Comparison of ENCODE assay signal across 9 mouse cellular contexts in the genomic region with DNA sequence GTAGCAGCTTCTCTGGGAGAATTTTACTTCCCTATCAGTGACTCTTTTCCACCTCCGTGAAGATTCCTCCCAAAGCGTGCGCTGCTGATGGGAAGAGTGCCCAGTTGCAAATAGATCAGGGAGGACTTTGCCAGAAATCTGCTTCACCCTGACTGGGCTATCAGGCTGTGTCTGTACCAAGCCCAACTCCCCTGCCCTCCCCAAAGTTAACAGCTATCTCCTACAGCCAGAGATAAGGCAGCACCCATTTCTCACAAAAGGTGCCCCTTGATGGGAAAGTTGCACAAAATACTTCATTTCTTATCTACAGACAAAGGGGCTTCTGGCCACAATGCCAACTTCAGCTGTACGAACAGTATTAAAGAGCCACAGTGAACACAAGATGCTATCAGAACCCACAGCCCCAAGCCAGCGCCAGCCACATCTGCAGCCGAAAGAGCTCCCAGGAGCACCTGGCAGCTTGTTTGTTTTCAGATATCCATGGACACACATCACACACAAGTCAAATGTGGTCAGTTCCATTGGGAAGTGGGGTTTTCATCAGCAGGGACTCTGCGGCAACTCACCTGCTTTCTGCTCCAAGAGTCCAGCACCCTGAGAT. TPM values are rescaled to one million over a fixed set of nuclear protein-coding genes. Genes with fewer than 3 reads are reported as not detected.
DNase-seq lines count a peak whose midpoint lies in the region; ATAC-seq and TF ChIP-seq lines count a peak whose summit lies in the region.
"Had no signal": no experiment of that assay in that cellular context is flagged by ENCODE, and none has a peak within 500 bp of the region (broad histone marks: within the 10 kb centered on the region; RNA-seq: fewer than 3 reads in every experiment).

No protein-coding gene starts in this region.

- 69% methylated on average over 7 of the region's 7 CpGs for WGBS in heart, embryonic 10.5 days
- 48% methylated on average over 7 of the region's 7 CpGs for WGBS in heart, embryonic 12.5 days
- 76% methylated on average over 7 of the region's 7 CpGs for WGBS in embryonic facial prominence, embryonic 15.5 days
- WGBS in stomach, postnatal 0 days = 59% methylated on average over 7 of the region's 7 CpGs
- WGBS in forebrain, embryonic 12.5 days = 88% methylated on average over 7 of the region's 7 CpGs

- H3K4me1 ChIP-seq in heart, embryonic 10.5 days = peaks cover 44% of the 10 kb centered on the region
- peaks cover 42% of the 10 kb centered on the region for H3K4me1 ChIP-seq in heart, embryonic 12.5 days (replicated peaks)
- H3K4me1 ChIP-seq in embryonic facial prominence, embryonic 15.5 days = peaks cover 27% of the 10 kb centered on the region
- H3K4me1 ChIP-seq in stomach, postnatal 0 days (replicated peaks; ENCODE audit: control insufficient read depth, insufficient read depth) = peaks cover 13% of the 10 kb centered on the region
- peaks cover 11% of the 10 kb centered on the region for H3K4me1 ChIP-seq in forebrain, embryonic 12.5 days

- H3K9ac ChIP-seq in heart, embryonic 12.5 days = no peak overlapping the region
- 0 out of 2 replicates have a peak overlapping the region, but pooled peaks have one; percentile 12 for H3K9ac ChIP-seq in embryonic facial prominence, embryonic 15.5 days
- no peak overlapping the region for H3K9ac ChIP-seq in stomach, postnatal 0 days (ENCODE audit: low read length)
- no peak overlapping the region for H3K9ac ChIP-seq in forebrain, embryonic 12.5 days

- no peaks in the 10 kb centered on the region for H3K27me3 ChIP-seq in heart, embryonic 10.5 days (ENCODE audit: insufficient read depth, poor library complexity, severe bottlenecking)
- H3K27me3 ChIP-seq in heart, embryonic 12.5 days (replicated peaks) = no peaks in the 10 kb centered on the region
- no peaks in the 10 kb centered on the region for H3K27me3 ChIP-seq in embryonic facial prominence, embryonic 15.5 days
- no peaks in the 10 kb centered on the region for H3K27me3 ChIP-seq in stomach, postnatal 0 days (ENCODE audit: control insufficient read depth, insufficient read depth, low read length)
- H3K27me3 ChIP-seq in forebrain, embryonic 12.5 days = no peaks in the 10 kb centered on the region

- no peak overlapping the region; the same call in 1 of the 2 replicates for H3K4me2 ChIP-seq in heart, embryonic 12.5 days
- H3K4me2 ChIP-seq in embryonic facial prominence, embryonic 15.5 days (replicated peaks) = no peak overlapping the region
- no peak overlapping the region for H3K4me2 ChIP-seq in stomach, postnatal 0 days (replicated peaks; ENCODE audit: low read depth)
- no peak overlapping the region for H3K4me2 ChIP-seq in forebrain, embryonic 12.5 days

- no peak for TF ChIP-seq CTCF in stomach, postnatal 0 days (IDR thresholded peaks at IDR 0.05; ENCODE audit: low read depth)

- no peak for TF ChIP-seq EP300 in stomach, postnatal 0 days (optimal IDR thresholded peaks at IDR 0.05)

- H3K4me3 ChIP-seq in heart, embryonic 10.5 days = no peak overlapping the region
- H3K4me3 ChIP-seq in heart, embryonic 12.5 days = no peak overlapping the region
- no peak overlapping the region for H3K4me3 ChIP-seq in embryonic facial prominence, embryonic 15.5 days (replicated peaks)
- no peak overlapping the region for H3K4me3 ChIP-seq in stomach, postnatal 0 days (ENCODE audit: low read depth, low read length)
- no peak overlapping the region for H3K4me3 ChIP-seq in forebrain, embryonic 12.5 days (replicated peaks)

- peaks cover 19% of the 10 kb centered on the region for H3K36me3 ChIP-seq in heart, embryonic 10.5 days
- H3K36me3 ChIP-seq in heart, embryonic 12.5 days = peaks cover 21% of the 10 kb centered on the region
- peaks cover 16% of the 10 kb centered on the region; the same call in 1 of the 2 replicates for H3K36me3 ChIP-seq in embryonic facial prominence, embryonic 15.5 days
- H3K36me3 ChIP-seq in stomach, postnatal 0 days (ENCODE audit: control insufficient read depth, insufficient read depth, low read length) = peaks cover 4% of the 10 kb centered on the region; the same call in 1 of the 2 replicates
- H3K36me3 ChIP-seq in forebrain, embryonic 12.5 days (replicated peaks) = peaks cover 12% of the 10 kb centered on the region

- no peak for ATAC-seq in heart, embryonic 12.5 days (ENCODE audit: insufficient number of reproducible peaks, low FRiP score)
- no peak for ATAC-seq in embryonic facial prominence, embryonic 15.5 days (ENCODE audit: insufficient number of reproducible peaks, low FRiP score, low TSS enrichment, low read depth)
- no peak for ATAC-seq in stomach, postnatal 0 days (ENCODE audit: low FRiP score, low TSS enrichment)
- ATAC-seq in activated CD4-positive, CD25-positive, alpha-beta regulatory T cell, adult 4 months = no peak
- ATAC-seq in forebrain, embryonic 12.5 days (ENCODE audit: low FRiP score) = no peak
- ATAC-seq: intestine, postnatal 0 days had no signal

- no peak overlapping the region for H3K27ac ChIP-seq in heart, embryonic 10.5 days
- no peak overlapping the region for H3K27ac ChIP-seq in heart, embryonic 12.5 days (ENCODE audit: poor library complexity, severe bottlenecking)
- no peak overlapping the region for H3K27ac ChIP-seq in embryonic facial prominence, embryonic 15.5 days (replicated peaks)
- no peak overlapping the region for H3K27ac ChIP-seq in stomach, postnatal 0 days (replicated peaks)
- H3K27ac ChIP-seq in forebrain, embryonic 12.5 days = no peak overlapping the region

- no peaks in the 10 kb centered on the region for H3K9me3 ChIP-seq in heart, embryonic 10.5 days
- H3K9me3 ChIP-seq in heart, embryonic 12.5 days (replicated peaks) = no peaks in the 10 kb centered on the region
- H3K9me3 ChIP-seq in embryonic facial prominence, embryonic 15.5 days (replicated peaks) = no peaks in the 10 kb centered on the region
- H3K9me3 ChIP-seq in stomach, postnatal 0 days (ENCODE audit: control insufficient read depth, low read length) = no peaks in the 10 kb centered on the region
- no peaks in the 10 kb centered on the region for H3K9me3 ChIP-seq in forebrain, embryonic 12.5 days

- peak; percentile 69 for DNase-seq in heart, embryonic 10.5 days (ENCODE audit: low spot score)
- peak; percentile 3 for DNase-seq in right cerebral cortex, postnatal 4 days
- DNase-seq in right cerebral cortex, adult 18-20 months = no peak
- peak; percentile 28 for DNase-seq in stomach, postnatal 0 days (ENCODE audit: low spot score)

RNA-seq across cellular contexts. Expression of a gene that starts 6.6 kb away (rescaled TPM):
- polyA plus RNA-seq in heart, embryonic 10.5 days (2016; fragmentation: Nextera tagmentation; extraction: Ambion mirVana) = 67.3 and 83.6 TPM in 2 replicates
- polyA plus RNA-seq in heart, embryonic 12.5 days (2016; fragmentation: Nextera tagmentation; extraction: Ambion mirVana) = 64.2 and 65.3 TPM in 2 replicates
- polyA plus RNA-seq in embryonic facial prominence, embryonic 15.5 days (2015; fragmentation: Nextera tagmentation; extraction: Ambion mirVana) = 50.7 and 55.7 TPM in 2 replicates
- polyA plus RNA-seq in stomach, postnatal 0 days (2015; fragmentation: Nextera tagmentation; extraction: Ambion mirVana) = 37.1 and 39.7 TPM in 2 replicates
- polyA plus RNA-seq in activated CD4-positive, CD25-positive, alpha-beta regulatory T cell, adult 4 months (2017; shearing (Covaris generic)) = 100 to 1,000 TPM; 111 to 136 TPM
- polyA plus RNA-seq in forebrain, embryonic 12.5 days (2016; fragmentation: Nextera tagmentation; extraction: Ambion mirVana) = 50.7 and 50.8 TPM in 2 replicates

RNA-seq across cellular contexts. Expression of a gene that starts 13.6 kb away (rescaled TPM):
- 56.1 and 62.9 TPM in 2 replicates for polyA plus RNA-seq in heart, embryonic 10.5 days (2016; fragmentation: Nextera tagmentation; extraction: Ambion mirVana)
- polyA plus RNA-seq in heart, embryonic 12.5 days (2016; fragmentation: Nextera tagmentation; extraction: Ambion mirVana) = 46.8 and 48.8 TPM in 2 replicates
- polyA plus RNA-seq in embryonic facial prominence, embryonic 15.5 days (2015; fragmentation: Nextera tagmentation; extraction: Ambion mirVana) = 60.4 and 63.6 TPM in 2 replicates
- 28.3 and 28.4 TPM in 2 replicates for polyA plus RNA-seq in stomach, postnatal 0 days (2015; fragmentation: Nextera tagmentation; extraction: Ambion mirVana)
- polyA plus RNA-seq in activated CD4-positive, CD25-positive, alpha-beta regulatory T cell, adult 4 months (2017; shearing (Covaris generic)) = 10 to 100 TPM; 69.3 to 69.5 TPM
- 75.6 and 76.9 TPM in 2 replicates for polyA plus RNA-seq in forebrain, embryonic 12.5 days (2016; fragmentation: Nextera tagmentation; extraction: Ambion mirVana)

RNA-seq across cellular contexts. Expression of a gene that starts 14.5 kb away (rescaled TPM):
- polyA plus RNA-seq in heart, embryonic 10.5 days (2016; fragmentation: Nextera tagmentation; extraction: Ambion mirVana) = 36.0 and 37.0 TPM in 2 replicates
- polyA plus RNA-seq in heart, embryonic 12.5 days (2016; fragmentation: Nextera tagmentation; extraction: Ambion mirVana) = 44.8 and 46.1 TPM in 2 replicates
- 62.1 and 74.8 TPM in 2 replicates for polyA plus RNA-seq in embryonic facial prominence, embryonic 15.5 days (2015; fragmentation: Nextera tagmentation; extraction: Ambion mirVana)
- 15.9 and 18.3 TPM in 2 replicates for polyA plus RNA-seq in stomach, postnatal 0 days (2015; fragmentation: Nextera tagmentation; extraction: Ambion mirVana)
- polyA plus RNA-seq in activated CD4-positive, CD25-positive, alpha-beta regulatory T cell, adult 4 months (2017; shearing (Covaris generic)) = 10 to 100 TPM; 20.3 to 26.9 TPM
- polyA plus RNA-seq in forebrain, embryonic 12.5 days (2016; fragmentation: Nextera tagmentation; extraction: Ambion mirVana) = 70.9 and 74.5 TPM in 2 replicates

RNA-seq across cellular contexts. Expression of a gene that starts 20.9 kb away (rescaled TPM):
- polyA plus RNA-seq in heart, embryonic 10.5 days (2016; fragmentation: Nextera tagmentation; extraction: Ambion mirVana) = 15.0 and 16.6 TPM in 2 replicates
- 12.4 and 13.4 TPM in 2 replicates for polyA plus RNA-seq in heart, embryonic 12.5 days (2016; fragmentation: Nextera tagmentation; extraction: Ambion mirVana)
- polyA plus RNA-seq in embryonic facial prominence, embryonic 15.5 days (2015; fragmentation: Nextera tagmentation; extraction: Ambion mirVana) = 13.3 and 15.6 TPM in 2 replicates
- polyA plus RNA-seq in stomach, postnatal 0 days (2015; fragmentation: Nextera tagmentation; extraction: Ambion mirVana) = 22.9 and 26.8 TPM in 2 replicates
- 10 to 100 TPM in 1 of 2 experiments, 1 to 10 TPM in 1; 8.7 to 12.5 TPM for polyA plus RNA-seq in activated CD4-positive, CD25-positive, alpha-beta regulatory T cell, adult 4 months (2017; shearing (Covaris generic))
- polyA plus RNA-seq in forebrain, embryonic 12.5 days (2016; fragmentation: Nextera tagmentation; extraction: Ambion mirVana) = 71.3 and 73.8 TPM in 2 replicates

RNA-seq across cellular contexts. Expression of a gene that starts 57.8 kb away (rescaled TPM):
- polyA plus RNA-seq in heart, embryonic 10.5 days (2016; fragmentation: Nextera tagmentation; extraction: Ambion mirVana) = 87.2 and 97.0 TPM in 2 replicates
- polyA plus RNA-seq in heart, embryonic 12.5 days (2016; fragmentation: Nextera tagmentation; extraction: Ambion mirVana) = 89.5 and 91.9 TPM in 2 replicates
- 87.7 and 92.0 TPM in 2 replicates for polyA plus RNA-seq in embryonic facial prominence, embryonic 15.5 days (2015; fragmentation: Nextera tagmentation; extraction: Ambion mirVana)
- polyA plus RNA-seq in stomach, postnatal 0 days (2015; fragmentation: Nextera tagmentation; extraction: Ambion mirVana) = 50.2 and 52.7 TPM in 2 replicates
- 10 to 100 TPM; 36.9 to 37.1 TPM for polyA plus RNA-seq in activated CD4-positive, CD25-positive, alpha-beta regulatory T cell, adult 4 months (2017; shearing (Covaris generic))
- 129 and 134 TPM in 2 replicates for polyA plus RNA-seq in forebrain, embryonic 12.5 days (2016; fragmentation: Nextera tagmentation; extraction: Ambion mirVana)
